Mouse (Mus musculus): Measurements from ENCODE around the gene Zfp113. TPM values are rescaled to one million over a fixed set of nuclear protein-coding genes. Genes with fewer than 3 reads are reported as not detected.
A peak's percentile ranks its signal among the peaks of the same experiment; 100 is the strongest.

Zfp113 gene
- total RNA-seq (2017): 14.4 and 16.0 TPM in 2 replicates

DNA sequence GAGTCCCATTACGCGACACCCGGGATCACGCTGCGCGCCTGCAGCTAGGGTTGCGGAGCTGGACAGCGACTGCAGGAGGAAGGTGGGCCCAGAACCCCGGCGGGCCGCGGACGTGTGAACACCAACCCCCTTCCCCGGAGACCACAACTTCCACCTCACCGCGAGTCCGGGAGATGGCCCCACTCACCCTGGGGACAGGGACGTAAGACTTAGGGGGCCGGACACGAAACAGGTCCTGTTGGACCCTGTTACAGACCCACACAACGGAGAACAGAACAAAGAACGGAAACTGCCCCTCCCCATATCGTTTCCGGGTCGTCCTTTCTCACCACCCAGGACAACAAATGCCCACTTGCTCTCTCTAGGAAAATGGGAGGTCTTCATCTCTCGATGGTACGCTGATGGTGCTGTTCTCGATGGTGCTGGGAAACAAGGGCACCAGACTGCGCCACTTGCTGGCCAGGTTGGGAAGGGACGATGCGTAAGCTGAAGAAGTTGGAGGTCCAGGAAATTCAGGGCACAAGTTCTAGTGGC is at the start of gene Zfp113:
TSS of gene Zfp113 (minus strand) at position 302 of the 534 bp plus-strand sequence.
- ATAC-seq (replicated peaks in 1 of 2; ENCODE audit: insufficient read depth in 1 of 2, low FRiP score in 2 of 2, low TSS enrichment in 1 of 2, low read depth in 1 of 2, poor library complexity in 2 of 2, severe bottlenecking in 2 of 2): peak; percentile 94 to 97

DNA sequence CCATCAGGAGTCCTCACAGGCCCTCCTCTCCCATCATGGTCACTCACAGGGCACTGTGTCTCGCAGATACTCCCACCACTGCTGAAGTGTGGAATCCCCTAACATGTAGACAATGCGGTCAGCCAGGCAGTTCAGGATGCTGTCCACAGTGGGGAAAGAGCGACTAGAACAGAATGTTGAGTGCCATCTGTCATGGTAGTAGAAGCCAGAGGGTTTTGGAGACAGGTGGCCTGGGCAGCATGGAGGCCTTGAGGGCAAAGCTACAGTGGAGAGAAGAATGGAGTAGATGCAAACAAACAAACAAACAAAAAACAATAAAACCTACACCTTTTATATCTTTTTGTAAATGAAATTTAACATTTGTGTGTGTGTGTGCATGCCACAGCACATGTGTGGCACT is 46.5 kb upstream of the Zfp113 start:
- ATAC-seq (replicated peaks in 1 of 2; ENCODE audit: insufficient read depth in 1 of 2, low FRiP score in 2 of 2, low TSS enrichment in 1 of 2, low read depth in 1 of 2, poor library complexity in 2 of 2, severe bottlenecking in 2 of 2): no peak

DNA sequence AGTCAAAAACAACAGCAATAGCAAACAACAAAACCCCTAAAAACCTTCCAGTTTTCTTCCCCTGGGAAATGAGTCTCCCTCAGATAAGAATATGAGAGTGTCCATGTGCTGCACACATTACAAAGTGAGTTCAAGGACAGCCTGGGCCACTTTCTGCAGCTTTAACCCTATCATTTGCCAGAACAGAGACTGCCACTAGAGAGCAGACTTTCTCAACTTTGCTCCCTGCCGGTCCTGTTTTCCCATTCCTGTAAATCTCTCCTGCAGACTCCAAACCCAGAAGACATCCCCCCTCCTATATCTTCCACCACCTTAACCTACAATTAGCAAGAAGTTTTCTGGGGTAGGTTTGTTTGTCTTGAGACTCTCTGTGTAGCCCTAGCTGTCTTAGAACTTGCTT is 44.0 kb upstream of the Zfp113 start:
- ATAC-seq (replicated peaks in 1 of 2; ENCODE audit: insufficient read depth in 1 of 2, low FRiP score in 2 of 2, low TSS enrichment in 1 of 2, low read depth in 1 of 2, poor library complexity in 2 of 2, severe bottlenecking in 2 of 2): no peak

DNA sequence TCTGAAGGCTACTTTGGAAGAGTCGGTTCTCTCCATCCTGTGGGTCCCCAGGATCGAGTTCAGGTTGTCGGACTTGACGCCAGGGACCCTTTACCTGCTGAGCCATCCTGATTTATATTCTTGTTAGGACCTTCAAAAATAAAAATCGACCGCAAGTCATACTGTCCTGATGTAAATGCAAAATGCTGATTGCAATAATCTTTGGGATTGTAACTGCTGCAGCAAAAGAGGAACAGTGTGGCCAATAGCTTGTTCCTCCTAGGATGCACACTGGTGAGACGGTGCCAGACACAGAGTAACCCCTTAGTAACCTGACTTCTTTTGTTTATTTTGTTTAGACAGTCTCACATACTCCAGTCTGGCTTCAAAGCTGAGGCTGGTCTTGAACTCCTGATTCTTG is 39.9 kb upstream of the Zfp113 start:
- 0 out of 4 replicates have a peak, but pooled peaks have one; percentile 8 to 26 for ATAC-seq (replicated peaks in 1 of 2; ENCODE audit: insufficient read depth in 1 of 2, low FRiP score in 2 of 2, low TSS enrichment in 1 of 2, low read depth in 1 of 2, poor library complexity in 2 of 2, severe bottlenecking in 2 of 2)

DNA sequence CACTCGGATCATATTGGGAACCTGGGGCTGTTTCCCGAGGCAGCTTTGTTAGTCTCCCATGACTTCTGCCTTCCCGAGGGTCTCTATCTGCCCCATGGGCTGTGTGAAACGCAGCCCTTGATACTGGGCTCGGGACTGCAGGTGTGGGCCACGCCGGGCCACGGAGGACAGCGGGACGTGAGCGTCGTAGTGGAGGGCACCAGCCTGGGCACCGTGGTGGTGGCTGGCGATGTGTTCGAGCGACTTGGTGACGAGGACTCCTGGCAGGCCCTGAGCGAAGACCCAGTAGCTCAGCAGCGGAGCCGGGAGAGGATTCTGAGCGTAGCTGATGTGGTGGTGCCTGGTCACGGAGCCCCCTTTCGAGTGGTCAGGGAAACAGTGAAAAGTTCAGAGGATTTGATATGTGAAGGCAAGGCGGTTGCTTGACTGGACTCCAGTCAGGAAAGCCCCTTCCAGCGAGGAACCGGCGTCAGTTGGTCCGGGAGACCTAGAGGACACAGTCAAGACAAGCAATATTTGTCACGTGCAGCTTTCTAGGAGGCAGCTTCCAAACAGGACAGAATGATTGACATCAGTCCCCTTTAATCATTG is 39.3 kb upstream of the Zfp113 start:
- peak; percentile 4 to 14; a peak in 1 of 4 replicates for ATAC-seq (replicated peaks in 1 of 2; ENCODE audit: insufficient read depth in 1 of 2, low FRiP score in 2 of 2, low TSS enrichment in 1 of 2, low read depth in 1 of 2, poor library complexity in 2 of 2, severe bottlenecking in 2 of 2)

DNA sequence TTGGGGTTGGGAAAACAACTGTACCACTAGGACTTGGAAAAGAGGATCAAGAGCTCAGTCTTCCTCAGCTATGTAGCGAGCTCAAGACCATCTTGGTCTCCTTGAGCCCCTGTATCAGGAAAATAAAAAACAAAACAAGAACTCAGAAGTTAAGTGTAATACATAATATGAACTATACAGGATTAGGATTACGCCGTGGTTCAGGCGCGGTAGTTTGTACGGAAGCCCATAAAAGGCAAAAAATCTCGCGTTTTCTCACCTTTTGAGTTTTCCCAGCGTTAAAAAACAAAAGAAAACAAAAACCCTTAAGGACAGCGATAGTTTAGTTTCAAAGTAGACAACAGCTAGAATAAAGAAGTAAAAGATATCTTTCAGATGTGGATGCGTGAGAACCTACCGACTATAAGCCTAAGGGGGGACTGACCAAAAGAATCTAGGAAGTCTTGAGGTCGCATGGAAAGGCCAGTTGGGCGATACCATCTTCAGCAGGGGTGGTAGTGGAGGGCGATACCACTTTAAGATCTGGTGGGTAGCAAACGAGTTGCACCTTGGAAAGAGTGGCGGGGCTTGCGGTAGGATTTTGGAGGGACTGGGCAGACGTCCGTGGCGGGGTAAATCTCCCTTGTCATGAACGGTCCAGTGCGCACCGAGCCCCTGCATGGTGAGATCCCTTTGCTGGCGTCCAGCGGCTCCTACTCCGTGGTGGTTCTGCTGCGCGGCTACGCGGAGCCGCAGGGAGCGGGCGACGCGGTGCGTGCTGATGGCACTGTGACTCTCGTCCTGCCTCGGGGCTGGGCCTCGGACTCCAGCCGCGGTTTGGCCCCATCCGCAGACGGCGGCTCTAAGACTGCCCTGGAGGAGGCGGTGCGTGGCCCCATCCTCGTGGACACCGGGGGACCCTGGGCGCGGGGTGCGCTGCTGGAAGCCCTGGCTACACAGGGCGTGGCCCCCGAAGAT is 38.5 kb upstream of the Zfp113 start, which contains the start of gene Mblac1:
TSS of gene Mblac1 (plus strand) at position 544 of the 957 bp plus-strand sequence.
- peak; percentile 74 to 78 for ATAC-seq (replicated peaks in 1 of 2; ENCODE audit: insufficient read depth in 1 of 2, low FRiP score in 2 of 2, low TSS enrichment in 1 of 2, low read depth in 1 of 2, poor library complexity in 2 of 2, severe bottlenecking in 2 of 2)

DNA sequence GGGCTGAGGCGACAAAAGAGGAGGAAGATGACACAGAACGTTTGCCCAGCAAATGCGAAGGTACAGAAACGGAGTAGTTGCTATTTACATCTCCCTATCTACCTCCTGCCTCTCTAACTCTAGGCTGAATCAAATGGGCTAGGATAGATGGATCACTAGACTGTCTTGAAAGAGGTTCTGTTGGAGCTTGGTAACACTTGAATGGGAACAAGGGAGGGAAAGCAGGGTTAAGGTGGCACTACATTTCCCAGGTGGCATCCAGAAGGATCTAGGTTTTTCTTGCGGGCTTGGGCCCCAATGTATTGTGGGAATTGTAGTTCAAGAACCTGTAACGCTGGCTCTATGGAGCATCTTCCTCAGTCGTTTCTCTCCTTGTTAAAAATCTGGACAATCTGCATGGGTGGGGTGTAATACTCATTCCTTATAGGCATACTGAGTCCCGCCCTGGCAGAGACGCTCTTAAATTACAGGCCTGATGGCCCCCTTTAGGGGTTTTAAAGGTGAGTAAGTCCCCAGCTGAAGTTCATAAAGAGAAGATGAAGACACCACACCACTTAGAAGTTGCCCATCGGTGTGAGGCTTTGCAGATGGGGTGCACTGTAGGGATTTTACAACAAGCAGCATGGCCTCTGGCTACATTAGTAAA is 32.2 kb upstream of the Zfp113 start:
- peak; percentile 71 to 80 for ATAC-seq (replicated peaks in 1 of 2; ENCODE audit: insufficient read depth in 1 of 2, low FRiP score in 2 of 2, low TSS enrichment in 1 of 2, low read depth in 1 of 2, poor library complexity in 2 of 2, severe bottlenecking in 2 of 2)

DNA sequence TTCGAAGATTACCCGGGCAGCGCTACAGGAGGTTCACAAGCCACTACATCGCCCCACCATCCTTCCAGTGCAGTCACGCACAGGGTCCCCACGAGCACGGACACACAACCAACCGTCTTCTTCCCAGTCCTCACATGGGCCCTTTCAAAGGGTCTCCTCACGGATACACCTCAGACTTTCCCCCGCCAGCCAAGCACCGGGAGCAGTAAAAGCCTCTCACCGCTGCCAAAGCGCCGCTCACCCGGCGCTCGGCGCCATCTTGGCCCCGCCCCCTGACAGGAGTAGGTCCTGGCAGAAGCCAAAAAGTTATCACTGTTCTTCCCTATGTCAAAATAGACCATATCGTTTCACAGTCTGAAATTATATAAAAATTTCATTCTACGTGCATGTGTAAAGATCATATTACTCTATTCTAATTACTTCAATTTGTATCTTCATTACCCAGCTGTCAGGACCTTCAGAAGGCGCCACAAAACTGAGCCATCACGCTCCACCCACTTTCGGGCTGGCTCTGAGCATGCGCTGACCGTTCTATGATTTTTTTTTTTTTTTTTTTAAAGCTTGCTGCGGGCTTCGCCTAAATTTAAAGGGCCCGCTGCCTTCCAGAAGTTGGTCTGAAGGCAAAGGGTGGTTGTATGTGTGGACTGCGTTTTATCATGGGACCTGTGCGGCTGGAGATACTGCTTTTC is 31.6 kb upstream of the Zfp113 start, which contains the start of the genes Taf6 and Cnpy4:
TSS of gene Taf6 (minus strand) at position 502 of the 689 bp plus-strand sequence.
TSS of gene Cnpy4 (plus strand) at position 536 of the 689 bp plus-strand sequence.
- peak; percentile 81 to 83 for ATAC-seq (replicated peaks in 1 of 2; ENCODE audit: insufficient read depth in 1 of 2, low FRiP score in 2 of 2, low TSS enrichment in 1 of 2, low read depth in 1 of 2, poor library complexity in 2 of 2, severe bottlenecking in 2 of 2)

DNA sequence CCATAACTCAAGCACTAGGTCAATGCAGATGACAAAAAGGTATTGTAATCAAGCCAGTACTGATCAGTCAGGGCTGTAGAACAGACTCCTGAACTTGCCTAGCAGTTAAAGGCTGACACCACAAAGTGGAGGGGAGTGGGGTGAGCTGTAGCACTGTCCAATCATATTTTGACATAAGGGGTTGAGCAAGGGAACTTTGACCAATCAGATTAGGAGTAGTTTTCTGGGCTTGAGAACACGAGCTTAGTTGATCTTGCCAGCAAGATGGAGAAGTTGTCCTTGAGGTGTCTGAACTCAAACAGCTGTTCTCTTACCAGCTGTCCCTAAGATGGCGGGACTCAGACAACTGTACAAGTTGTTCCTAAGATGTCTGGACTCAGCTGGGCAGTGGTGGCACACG is 17.7 kb upstream of the Zfp113 start:
- no peak for ATAC-seq (replicated peaks in 1 of 2; ENCODE audit: insufficient read depth in 1 of 2, low FRiP score in 2 of 2, low TSS enrichment in 1 of 2, low read depth in 1 of 2, poor library complexity in 2 of 2, severe bottlenecking in 2 of 2)

DNA sequence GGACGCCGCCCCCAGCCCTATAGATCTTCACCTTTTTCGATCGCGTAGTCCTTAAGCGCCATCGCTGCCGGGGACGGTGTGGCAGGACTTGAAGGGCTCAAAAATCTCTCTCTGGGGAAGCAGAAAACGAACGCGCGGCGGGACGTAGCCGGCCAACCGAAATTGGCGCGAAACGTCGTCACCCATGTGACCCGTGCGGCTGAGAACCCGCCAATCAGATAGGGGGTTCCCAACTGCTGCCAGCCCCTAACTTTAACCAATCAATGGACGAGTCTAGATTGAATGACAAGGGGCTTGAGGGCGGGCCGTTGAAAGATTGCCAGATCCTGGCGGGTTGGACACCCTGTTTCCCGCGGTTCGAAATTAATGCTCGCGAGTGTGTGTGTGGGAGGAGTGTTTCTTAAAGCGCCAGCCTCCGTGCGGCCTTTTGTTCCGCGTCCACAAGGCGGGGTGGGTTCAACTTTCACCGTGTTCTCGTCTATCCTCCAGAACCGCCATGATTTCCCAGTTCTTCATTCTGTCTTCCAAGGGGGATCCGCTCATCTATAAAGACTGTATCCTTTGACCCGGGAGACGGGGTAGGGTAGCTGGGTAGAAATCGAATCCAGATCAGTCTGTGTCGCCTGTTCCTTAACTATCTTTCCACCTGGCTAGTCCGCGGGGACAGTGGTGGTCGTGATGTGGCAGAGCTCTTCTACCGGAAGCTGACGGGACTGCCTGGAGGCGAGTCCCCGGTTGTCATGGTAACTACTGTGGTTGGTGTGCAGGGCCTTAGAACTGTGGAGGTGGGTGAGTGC is 16.3 kb upstream of the Zfp113 start, which contains the start of the genes Ap4m1 and Mcm7:
TSS of gene Ap4m1 (plus strand) at position 308 of the 797 bp plus-strand sequence.
TSS of gene Mcm7 (minus strand) at position 728 of the 797 bp plus-strand sequence.
- ATAC-seq (replicated peaks in 1 of 2; ENCODE audit: insufficient read depth in 1 of 2, low FRiP score in 2 of 2, low TSS enrichment in 1 of 2, low read depth in 1 of 2, poor library complexity in 2 of 2, severe bottlenecking in 2 of 2): peak; percentile 73 to 77

DNA sequence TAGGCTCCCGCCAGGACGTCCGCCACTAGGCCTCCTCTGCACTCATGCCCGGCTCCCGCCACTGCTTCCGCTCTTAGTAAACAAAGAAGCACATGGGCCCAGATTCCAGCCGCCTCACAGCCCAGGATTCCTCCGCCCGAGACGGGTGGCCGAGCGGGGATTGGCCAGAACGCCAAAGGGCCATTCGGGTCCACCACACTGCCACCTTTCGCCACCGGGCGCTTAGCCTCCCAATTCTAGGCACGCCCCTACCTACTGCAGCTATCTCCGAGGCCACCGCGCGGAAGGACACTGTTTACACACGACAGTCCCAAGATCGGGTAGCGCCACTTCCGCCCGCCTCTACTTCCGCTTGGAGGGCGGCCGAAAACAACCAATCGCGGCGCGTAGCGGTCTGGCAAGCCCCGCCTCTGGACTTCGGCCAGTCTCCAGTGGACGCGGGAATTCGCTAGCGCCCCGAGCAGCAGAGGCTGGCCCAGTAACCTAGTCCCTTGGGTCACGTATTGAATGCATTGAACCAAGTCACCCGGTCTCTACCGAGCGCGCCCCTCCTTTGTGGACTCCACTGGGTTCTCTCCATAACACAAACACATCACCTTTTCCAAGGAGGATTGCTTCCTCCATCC is 15.5 kb upstream of the Zfp113 start:
- ATAC-seq (replicated peaks in 1 of 2; ENCODE audit: insufficient read depth in 1 of 2, low FRiP score in 2 of 2, low TSS enrichment in 1 of 2, low read depth in 1 of 2, poor library complexity in 2 of 2, severe bottlenecking in 2 of 2): peak; percentile 75

DNA sequence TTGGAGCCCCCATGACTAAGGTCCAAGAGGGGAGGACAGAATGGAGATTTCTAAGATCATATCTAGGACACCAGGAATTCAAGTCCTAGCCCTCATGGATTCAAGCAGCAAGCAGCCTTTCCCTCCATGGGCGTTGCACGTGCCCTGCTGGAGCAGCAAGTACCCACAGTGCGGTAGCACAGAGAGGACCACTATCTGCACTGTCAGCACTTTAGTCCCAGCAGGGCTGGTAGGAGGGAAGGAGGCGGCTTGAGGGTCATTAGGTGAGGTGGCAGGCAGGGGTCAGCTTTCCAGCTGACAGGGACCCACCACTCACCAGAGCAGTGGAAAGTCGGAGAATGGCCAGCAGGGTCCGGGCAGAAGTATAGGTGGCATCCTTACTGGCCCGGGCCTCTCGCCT is 10.1 kb upstream of the Zfp113 start:
- no peak for ATAC-seq (replicated peaks in 1 of 2; ENCODE audit: insufficient read depth in 1 of 2, low FRiP score in 2 of 2, low TSS enrichment in 1 of 2, low read depth in 1 of 2, poor library complexity in 2 of 2, severe bottlenecking in 2 of 2)

DNA sequence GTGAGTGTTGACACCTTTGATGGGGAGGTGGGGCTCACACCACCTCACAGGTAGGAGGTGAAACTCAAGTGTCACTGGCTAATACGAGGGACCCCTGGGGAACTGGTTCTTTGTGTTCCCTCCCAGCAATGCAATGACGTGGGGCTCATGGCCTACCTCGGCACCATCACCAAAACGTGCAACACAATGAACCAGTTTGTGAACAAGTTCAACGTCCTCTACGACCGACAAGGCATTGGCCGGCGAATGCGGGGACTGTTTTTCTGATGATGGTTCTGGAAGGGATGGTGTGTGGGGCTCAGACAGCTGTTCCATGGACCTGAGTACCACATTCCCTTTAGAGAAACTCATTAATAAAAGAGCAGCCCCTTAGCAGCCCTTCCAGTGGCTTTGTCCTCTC is 8.1 kb upstream of the Zfp113 start:
- ATAC-seq (replicated peaks in 1 of 2; ENCODE audit: insufficient read depth in 1 of 2, low FRiP score in 2 of 2, low TSS enrichment in 1 of 2, low read depth in 1 of 2, poor library complexity in 2 of 2, severe bottlenecking in 2 of 2): no peak

DNA sequence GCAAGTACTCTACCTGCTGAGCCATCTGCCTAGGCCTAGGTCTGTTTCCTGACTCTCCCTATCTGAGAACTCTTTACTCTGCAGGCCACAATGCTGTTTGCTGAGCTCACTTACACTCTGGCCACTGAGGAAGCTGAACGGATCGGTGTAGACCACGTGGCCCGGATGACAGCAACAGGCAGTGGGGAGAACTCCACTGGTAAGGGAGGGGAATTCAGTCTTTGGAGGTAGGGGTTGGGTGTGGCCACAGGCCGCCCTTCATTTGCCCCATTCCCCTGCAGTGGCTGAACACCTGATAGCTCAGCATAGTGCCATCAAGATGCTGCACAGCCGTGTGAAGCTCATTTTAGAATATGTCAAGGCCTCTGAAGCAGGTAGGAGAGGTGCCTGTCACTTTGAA is 7.5 kb upstream of the Zfp113 start:
- ATAC-seq (replicated peaks in 1 of 2; ENCODE audit: insufficient read depth in 1 of 2, low FRiP score in 2 of 2, low TSS enrichment in 1 of 2, low read depth in 1 of 2, poor library complexity in 2 of 2, severe bottlenecking in 2 of 2): no peak

DNA sequence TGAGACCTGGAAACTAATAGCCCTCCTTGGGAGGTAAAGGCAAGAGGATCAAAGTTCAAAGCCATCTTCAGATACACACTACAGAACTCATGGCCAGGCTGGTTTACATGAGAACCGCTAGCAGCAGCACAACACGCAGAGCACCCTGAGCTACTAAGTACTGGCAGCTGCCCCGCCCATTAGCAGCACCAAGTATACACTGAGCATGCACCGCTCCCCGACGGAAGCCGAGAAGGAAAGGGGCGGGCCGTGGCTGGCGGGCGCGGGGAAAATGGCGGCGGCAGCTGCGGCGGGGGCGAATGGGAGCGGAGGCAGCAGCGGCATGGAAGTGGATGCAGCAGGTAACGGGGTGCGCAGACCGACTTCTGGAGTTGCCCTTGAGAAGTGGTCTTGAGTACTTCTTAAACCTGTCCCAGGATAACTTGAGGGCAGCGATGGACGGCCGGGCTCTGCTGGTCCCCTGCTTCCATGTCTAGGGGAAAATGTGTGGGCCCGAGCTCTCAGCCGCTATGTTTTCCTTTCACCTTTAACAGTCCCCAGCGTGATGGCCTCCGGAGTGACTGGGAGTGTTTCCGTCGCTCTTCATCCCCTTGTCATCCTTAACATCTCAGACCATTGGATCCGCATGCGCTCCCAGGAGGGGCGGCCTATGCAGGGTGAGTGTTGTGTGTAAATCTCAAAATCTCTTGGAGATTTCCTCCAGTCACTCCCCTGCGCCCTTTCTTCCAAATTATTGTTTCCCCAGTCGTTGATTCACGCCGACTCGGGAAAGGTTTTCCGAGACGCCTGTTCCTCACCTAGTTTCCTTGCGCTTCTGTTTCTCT is 5.5 kb upstream of the Zfp113 start, which contains the start of gene Cops6:
TSS of gene Cops6 (plus strand) at position 230 of the 824 bp plus-strand sequence.
- ATAC-seq (replicated peaks in 1 of 2; ENCODE audit: insufficient read depth in 1 of 2, low FRiP score in 2 of 2, low TSS enrichment in 1 of 2, low read depth in 1 of 2, poor library complexity in 2 of 2, severe bottlenecking in 2 of 2): peak; percentile 95

Measured in hematopoietic stem cell, adult 5-6 weeks (primary cell).